Mouse (Mus musculus) C2C12 (cell line): ENCODE results near the gene Jam3. TPM values are rescaled to one million over a fixed set of nuclear protein-coding genes. Genes with fewer than 3 reads are reported as not detected.

Experiments used
- H3K27me3 ChIP-seq: one replicate; pipeline ENCODE4 v1.6.1; 2011; ENCODE audit not compliant: control insufficient read depth, insufficient read depth, insufficient read length
- H3K36me3 ChIP-seq: one replicate; pipeline ENCODE4 v1.6.1; 2011; ENCODE audit not compliant: control insufficient read depth, insufficient read depth
- H3K4me3 ChIP-seq: one replicate; pipeline ENCODE4 v1.5.1; 2011; ENCODE audit warnings: mild to moderate bottlenecking, control low read depth; ENCODE audit not compliant: poor library complexity, insufficient read depth, severe bottlenecking
- H3K79me2 ChIP-seq: one replicate; pipeline ENCODE4 v1.6.1; 2011; ENCODE audit not compliant: control insufficient read depth, insufficient read depth
- H3K79me3 ChIP-seq: one replicate; pipeline ENCODE4 v1.6.1; 2011; ENCODE audit warnings: low read depth, control low read depth
- H3ac ChIP-seq: one replicate; pipeline ENCODE3; 2011; ENCODE audit warnings: low read depth; ENCODE audit not compliant: control insufficient read depth, insufficient read length
- CEBPB ChIP-seq: IDR thresholded peaks from one replicate; pipeline ENCODE4 v1.6.1; 2011; ENCODE audit warnings: low read depth, mild to moderate bottlenecking, control low read depth, moderate library complexity
- CTCF ChIP-seq: IDR thresholded peaks from one replicate; pipeline ENCODE4 v1.5.1; 2011; ENCODE audit not compliant: control insufficient read depth, insufficient read depth, insufficient read length
- FOSL1 ChIP-seq: IDR thresholded peaks from one replicate; pipeline ENCODE4 v1.8.0; 2011; ENCODE audit warnings: mild to moderate bottlenecking, low read length; ENCODE audit not compliant: poor library complexity, insufficient read depth, severe bottlenecking
- MAX ChIP-seq: IDR thresholded peaks from one replicate; pipeline ENCODE4 v1.6.1; 2011; ENCODE audit warnings: mild to moderate bottlenecking, control low read depth
- MYOD1 ChIP-seq: IDR thresholded peaks from one replicate; pipeline ENCODE4 v1.6.1; 2011; ENCODE audit warnings: low read depth; ENCODE audit not compliant: control insufficient read depth, insufficient read length
- MYOG ChIP-seq: IDR thresholded peaks from one replicate; pipeline ENCODE4 v1.6.1; 2011; ENCODE audit not compliant: control insufficient read depth, insufficient read length; ENCODE audit errors: extremely low read depth
- USF1 ChIP-seq: IDR thresholded peaks from one replicate; pipeline ENCODE4 v1.6.1; 2011; ENCODE audit warnings: low read depth, mild to moderate bottlenecking, control low read depth, moderate library complexity
- polyA plus RNA-seq: library from polyadenylated mRNA; unstranded; fragments of >200 nt; fragmentation: generic; extraction: Trizol; gene quantifications from one replicate; pipeline ENCODE4 v1.2.1, GENCODE M21; 2012; ENCODE audit warnings: missing spikeins

Gene Jam3
- polyA plus RNA-seq, 1 experiment = 15.8 TPM

DNA sequence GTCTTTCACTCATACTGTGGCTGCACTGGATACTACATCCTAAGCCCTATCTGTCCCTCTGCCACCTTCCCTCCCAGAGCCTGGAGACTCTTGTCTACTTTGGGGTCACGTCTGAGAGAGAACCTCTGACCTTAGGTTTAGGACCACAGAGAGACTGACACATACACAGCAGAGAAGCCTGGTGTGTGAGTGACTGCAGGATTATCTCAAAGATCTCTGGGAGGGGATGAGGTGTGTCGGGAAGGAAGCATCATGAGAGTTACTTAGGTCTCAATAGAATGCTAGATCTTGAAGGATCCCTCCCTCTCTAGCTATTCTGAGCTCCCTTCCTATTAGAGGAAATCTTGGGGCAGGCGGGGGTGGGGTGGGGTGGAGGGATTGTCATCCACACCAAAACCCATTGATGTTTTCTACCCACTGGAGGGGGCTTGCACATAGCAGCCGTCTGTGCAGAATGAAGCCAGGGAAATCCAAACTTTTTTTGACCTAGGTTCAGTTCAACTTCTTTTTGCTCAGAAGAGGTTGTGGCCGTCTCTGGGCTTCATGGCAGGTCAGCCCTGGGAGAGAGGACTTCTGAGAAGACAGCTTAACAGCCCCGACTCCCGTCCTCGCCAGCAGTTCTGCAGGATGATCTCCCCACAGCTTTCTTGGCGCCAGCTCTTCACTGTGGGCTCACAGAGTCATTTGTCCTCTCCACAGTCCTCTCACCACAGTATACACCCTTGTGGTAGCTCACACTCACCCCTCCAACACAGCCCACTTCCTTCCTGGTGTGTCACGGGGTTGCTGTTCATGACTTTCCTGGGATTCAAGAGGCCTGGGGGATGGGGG, 37.8 kb upstream of the Jam3 start:
- no peaks in the 10 kb centered on the region for H3K36me3 ChIP-seq
- H3ac ChIP-seq = no peak overlapping the region
- no peaks in the 10 kb centered on the region for H3K79me2 ChIP-seq
- no peak for TF ChIP-seq MAX
- no peak for TF ChIP-seq USF1
- no peak for TF ChIP-seq CEBPB
- TF ChIP-seq CTCF = no peak
- no peak for TF ChIP-seq MYOD1
- TF ChIP-seq FOSL1 = no peak
- H3K79me3 ChIP-seq = no peaks in the 10 kb centered on the region
- H3K4me3 ChIP-seq = no peak overlapping the region
- no peaks in the 10 kb centered on the region for H3K27me3 ChIP-seq

DNA sequence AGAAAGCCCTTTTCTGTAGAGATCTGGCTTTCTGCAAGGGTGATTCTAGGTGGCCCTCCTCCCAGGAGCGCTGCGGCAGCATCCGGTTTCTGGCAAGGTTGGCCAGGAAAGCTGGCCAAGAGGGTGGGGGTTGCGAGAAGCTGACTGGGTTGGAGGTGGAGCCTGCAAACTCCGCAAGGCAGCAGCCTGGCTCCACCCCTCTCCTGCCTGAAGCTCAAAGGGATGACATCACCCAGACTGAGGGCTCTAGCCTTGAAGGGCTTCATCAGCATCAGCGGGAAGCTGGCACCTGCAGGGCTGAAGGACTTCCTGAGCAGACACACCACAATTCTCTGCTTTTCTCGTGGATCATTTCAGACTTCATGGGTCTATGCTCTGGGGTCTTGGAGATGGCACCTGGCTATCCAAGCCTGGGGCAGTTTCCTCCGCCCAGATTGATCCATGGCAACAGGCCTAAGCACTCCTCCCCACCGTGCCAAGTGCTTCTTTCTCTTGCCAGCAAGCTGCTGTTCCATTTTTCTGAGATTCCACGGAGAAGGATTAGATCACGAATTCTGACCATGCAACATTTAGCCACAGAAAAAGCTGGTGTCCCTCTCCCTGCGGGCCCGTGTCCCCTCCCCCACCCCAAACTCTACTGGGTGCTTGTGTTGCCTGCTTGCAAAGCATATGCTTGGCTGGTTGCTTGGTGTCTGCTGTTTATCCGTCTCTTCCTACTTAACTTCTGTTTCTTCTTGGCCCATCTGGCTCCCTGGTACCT, 37.0 kb upstream of the Jam3 start:
- Histone ChIP-seq H3K79me2 (no peaks in the 10 kb centered on the region), H3K79me3 (no peaks in the 10 kb centered on the region), H3K4me3 (no peak overlapping the region), H3ac (no peak overlapping the region), H3K27me3 (no peaks in the 10 kb centered on the region), H3K36me3 (no peaks in the 10 kb centered on the region)
- TF ChIP-seq MYOG (no peak), USF1 (no peak), FOSL1 (no peak), CTCF (no peak), CEBPB (no peak), MAX (no peak), MYOD1 (no peak)

DNA sequence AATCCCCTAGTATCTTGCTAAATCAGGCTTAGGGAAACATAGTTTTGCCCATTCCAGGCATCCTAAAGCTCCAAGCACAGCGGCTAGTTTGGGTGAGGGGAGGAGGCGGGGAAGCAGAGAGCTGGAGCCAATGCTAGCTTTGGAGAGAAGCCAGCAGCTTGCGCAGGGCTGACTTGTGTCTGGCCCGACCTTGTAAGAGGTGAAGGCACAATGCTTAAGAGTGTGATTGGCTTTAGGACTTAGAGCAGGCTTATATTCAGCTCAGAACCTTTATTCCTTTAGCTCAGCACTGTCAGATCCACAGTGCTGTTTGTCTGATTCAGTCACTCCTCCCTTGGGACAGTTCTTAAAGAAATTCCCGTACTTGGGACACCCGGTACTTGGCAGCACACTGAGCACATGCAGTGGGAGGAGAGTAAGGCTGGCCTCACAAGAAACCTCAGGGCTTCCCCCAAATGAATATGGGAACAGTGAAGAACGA, 36.3 kb upstream of the Jam3 start:
- Histone ChIP-seq H3ac (no peak overlapping the region), H3K27me3 (no peaks in the 10 kb centered on the region), H3K79me2 (no peaks in the 10 kb centered on the region), H3K36me3 (no peaks in the 10 kb centered on the region), H3K4me3 (no peak overlapping the region), H3K79me3 (no peaks in the 10 kb centered on the region)
- TF ChIP-seq USF1 = no peak
- no peak for TF ChIP-seq FOSL1
- no peak for TF ChIP-seq CTCF
- no peak for TF ChIP-seq MYOD1
- no peak for TF ChIP-seq MAX
- no peak for TF ChIP-seq CEBPB
- no peak for TF ChIP-seq MYOG

DNA sequence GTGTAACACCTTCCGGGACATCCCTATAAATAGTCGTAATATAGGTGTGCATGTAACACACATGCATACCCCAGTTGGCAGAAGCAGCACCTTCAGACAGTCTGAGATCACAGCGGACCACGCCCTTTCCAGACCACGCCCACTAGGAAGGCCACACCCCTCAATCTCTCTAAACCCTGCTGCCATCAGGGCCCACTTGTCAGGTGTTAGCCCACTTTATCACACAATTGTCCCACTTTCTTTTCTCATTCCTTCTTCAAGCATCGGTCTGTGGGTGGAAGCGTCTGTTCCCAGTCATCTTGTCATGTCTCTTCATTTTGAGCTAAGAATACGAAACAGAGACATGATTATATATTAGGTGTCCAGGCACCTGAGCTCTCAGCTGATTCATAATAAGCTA, 35.2 kb upstream of the Jam3 start:
- no peaks in the 10 kb centered on the region for H3K79me2 ChIP-seq
- no peaks in the 10 kb centered on the region for H3K79me3 ChIP-seq

DNA sequence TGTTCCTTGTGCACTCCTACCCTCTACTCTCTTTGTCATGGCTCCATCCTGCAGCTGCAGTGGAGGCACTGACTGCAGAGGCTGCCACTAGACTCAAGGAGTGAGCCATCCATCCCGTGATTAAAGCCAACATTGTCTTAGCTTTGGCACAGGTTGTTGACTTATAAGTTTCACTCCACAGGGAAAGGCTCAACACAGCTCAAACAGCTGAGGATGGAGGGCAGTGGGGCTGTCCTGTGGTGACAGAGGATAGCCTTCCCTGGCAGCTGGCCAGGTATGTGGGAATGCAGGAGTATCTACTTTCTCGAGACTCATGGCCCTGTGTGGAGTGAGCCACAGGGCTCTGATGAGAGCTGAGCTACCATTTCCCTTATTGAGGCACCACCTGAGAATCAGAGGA, 34.1 kb upstream of the Jam3 start:
- Histone ChIP-seq H3K27me3 (no peaks in the 10 kb centered on the region), H3K36me3 (no peaks in the 10 kb centered on the region), H3K4me3 (no peak overlapping the region), H3K79me3 (no peaks in the 10 kb centered on the region), H3ac (no peak overlapping the region), H3K79me2 (no peaks in the 10 kb centered on the region)
- no peak for TF ChIP-seq CTCF
- no peak for TF ChIP-seq FOSL1
- TF ChIP-seq MAX = no peak
- TF ChIP-seq USF1 = no peak
- no peak for TF ChIP-seq MYOG
- no peak for TF ChIP-seq MYOD1
- TF ChIP-seq CEBPB = no peak

More for the DNA sequence above, 35.2 kb upstream of the Jam3 start:
- H3K36me3 ChIP-seq = no peaks in the 10 kb centered on the region
- H3K4me3 ChIP-seq = no peak overlapping the region
- no peak overlapping the region for H3ac ChIP-seq
- TF ChIP-seq MAX (no peak), MYOD1 (no peak), CTCF (no peak), CEBPB (no peak), FOSL1 (no peak), MYOG (no peak), USF1 (no peak)
- no peaks in the 10 kb centered on the region for H3K27me3 ChIP-seq
